Mouse (Mus musculus) hindbrain, embryonic 11.5 days (tissue): ENCODE data around the gene Gm5148. TPM values are rescaled to one million over a fixed set of nuclear protein-coding genes. Genes with fewer than 3 reads are reported as not detected.

Source experiments
- ATAC-seq: fragments of 200-750 bp; cut with Nextera tagmentation; 2 replicates; pipeline ENCODE4 v1.8.0; 2017; ENCODE audit warnings: mild to moderate bottlenecking, moderate TSS enrichment, moderate library complexity; ENCODE audit not compliant: low FRiP score
- DNase-seq: peaks from one replicate; pipeline ENCODE4 v3.0.0-alpha.2; 2015; ENCODE audit warnings: low spot score
- H3K27ac ChIP-seq: fragments of 300-500 bp; sonication (generic); 2 replicates; pipeline ENCODE4 v1.5.1; 2014; ENCODE audit warnings: mild to moderate bottlenecking, low read depth, low read length
- H3K27me3 ChIP-seq: fragments of 300-500 bp; sonication (generic); 2 replicates; pipeline ENCODE4 v1.6.1; 2014; ENCODE audit warnings: mild to moderate bottlenecking, low read length, moderate library complexity, mixed read lengths; ENCODE audit not compliant: control insufficient read depth, insufficient read depth
- H3K36me3 ChIP-seq: fragments of 300-500 bp; sonication (generic); 2 replicates; pipeline ENCODE4 v1.6.1; 2014; ENCODE audit warnings: mild to moderate bottlenecking, low read length, moderate library complexity, mixed read lengths; ENCODE audit not compliant: control insufficient read depth, insufficient read depth
- H3K4me1 ChIP-seq: fragments of 300-500 bp; sonication (generic); replicated peaks from 2 replicates; pipeline ENCODE4 v1.6.1; 2014; ENCODE audit warnings: low read length, mixed read lengths; ENCODE audit not compliant: control insufficient read depth, insufficient read depth
- H3K4me2 ChIP-seq: fragments of 300-500 bp; sonication (generic); replicated peaks from 2 replicates; pipeline ENCODE4 v1.6.1; 2014; ENCODE audit warnings: mild to moderate bottlenecking, low read depth, low read length
- H3K4me3 ChIP-seq: fragments of 300-500 bp; sonication (generic); 2 replicates; pipeline ENCODE4 v1.5.1; 2014; ENCODE audit warnings: low read depth, low read length
- H3K9ac ChIP-seq: fragments of 300-500 bp; sonication (generic); 2 replicates; pipeline ENCODE4 v1.6.1; 2014; ENCODE audit warnings: low read depth, low read length
- H3K9me3 ChIP-seq: fragments of 300-500 bp; sonication (generic); 2 replicates; pipeline ENCODE4 v1.6.1; 2016; ENCODE audit warnings: low read length; ENCODE audit not compliant: control insufficient read depth
- WGBS: fragments of 180-500 bp; shearing (Covaris S2); extraction: QIAGEN DNeasy Blood & Tissue Kit; methylation state at CpG from one replicate; pipeline ENCODE4 v1.1.7; 2014; 5-methylcytosine and 5-hydroxymethylcytosine counted together
- polyA plus RNA-seq: library from polyadenylated mRNA; unstranded; fragments of >200 nt; fragmentation: Nextera tagmentation; extraction: Ambion mirVana; gene quantifications from 2 replicates; pipeline ENCODE4 v1.2.1, GENCODE M21; 2014

The Gm5148 gene
- polyA plus RNA-seq, 1 experiment from 2014 or later = 2.9 TPM

DNA sequence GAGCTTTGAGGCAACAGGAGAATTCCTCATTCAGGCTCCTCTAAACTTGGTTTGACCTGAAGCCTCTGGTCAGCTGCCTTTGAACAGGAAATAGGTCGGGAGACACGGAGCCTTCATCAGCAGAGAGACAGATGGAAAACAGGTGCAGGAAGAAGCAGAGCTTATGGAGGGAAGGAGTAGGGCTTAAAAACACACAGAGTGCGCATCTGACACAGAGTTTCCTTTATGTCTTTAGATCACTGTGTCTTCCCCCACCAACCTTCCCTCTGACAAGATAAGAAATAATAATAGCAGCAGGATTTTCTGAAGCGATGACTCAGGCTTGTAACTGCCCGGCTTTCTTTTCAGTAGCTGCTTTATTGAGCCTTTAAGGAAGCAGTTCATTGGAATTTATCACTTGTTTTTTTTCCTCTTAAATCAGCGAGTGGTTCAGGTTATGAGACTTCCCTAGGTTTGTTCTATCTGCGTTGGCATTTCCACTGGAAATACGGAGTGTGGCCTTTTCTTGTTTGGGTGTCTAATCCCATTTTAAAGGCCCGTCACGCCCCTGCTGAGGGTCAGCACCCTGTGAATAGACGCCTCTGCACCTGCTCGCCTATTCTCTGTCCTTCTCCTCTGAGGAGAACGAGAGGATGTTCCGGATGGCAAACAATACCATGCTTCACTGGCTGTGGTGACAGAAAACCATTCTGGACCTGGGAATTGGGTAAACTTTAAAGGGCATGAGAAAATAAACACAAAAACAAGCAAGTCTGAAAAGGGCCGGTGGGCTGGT, 51.8 kb downstream of the Gm5148 start:
- H3K4me2 ChIP-seq = no peak overlapping the region
- peak; percentile 58 for DNase-seq
- 12% methylated on average over 15 of the region's 15 CpGs for WGBS
- peaks cover 10% of the 10 kb centered on the region for H3K4me1 ChIP-seq
- no peak overlapping the region for H3K4me3 ChIP-seq
- no peak overlapping the region for H3K27ac ChIP-seq
- peak; percentile 67 for ATAC-seq
- no peaks in the 10 kb centered on the region; the same call in none of the 2 replicates for H3K9me3 ChIP-seq
- H3K36me3 ChIP-seq = no peaks in the 10 kb centered on the region
- H3K27me3 ChIP-seq = peaks cover 20% of the 10 kb centered on the region
- H3K9ac ChIP-seq = no peak overlapping the region

DNA sequence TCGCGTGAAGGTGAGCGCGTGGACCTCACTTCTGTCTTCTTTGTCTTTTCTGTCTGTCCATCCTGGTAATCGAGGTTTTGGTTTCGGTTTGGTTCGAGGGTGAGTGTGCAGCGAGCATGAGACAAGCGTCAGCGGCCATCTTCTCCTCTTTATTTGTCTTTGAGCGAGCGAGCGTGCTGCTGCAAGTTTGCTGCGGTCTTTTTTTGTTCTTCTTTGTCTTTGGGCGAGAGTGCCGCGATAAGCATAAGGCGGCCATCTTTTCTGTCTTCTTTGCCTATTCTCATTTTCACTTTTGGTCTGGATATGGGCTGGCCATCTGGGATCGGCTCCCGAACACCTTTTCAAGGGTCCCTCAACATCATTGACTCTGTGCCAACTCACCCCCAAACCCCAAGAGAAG, 55.2 kb downstream of the Gm5148 start:
- DNase-seq = no peak
- no peak for ATAC-seq
- no peak overlapping the region for H3K9ac ChIP-seq
- H3K4me3 ChIP-seq = no peak overlapping the region
- H3K9me3 ChIP-seq = no peaks in the 10 kb centered on the region; the same call in none of the 2 replicates
- no peak overlapping the region for H3K27ac ChIP-seq
- H3K4me1 ChIP-seq = peaks cover 10% of the 10 kb centered on the region
- H3K4me2 ChIP-seq = no peak overlapping the region
- 97% methylated on average over 20 of the region's 20 CpGs for WGBS
- peaks cover 20% of the 10 kb centered on the region for H3K27me3 ChIP-seq
- H3K36me3 ChIP-seq = no peaks in the 10 kb centered on the region

DNA sequence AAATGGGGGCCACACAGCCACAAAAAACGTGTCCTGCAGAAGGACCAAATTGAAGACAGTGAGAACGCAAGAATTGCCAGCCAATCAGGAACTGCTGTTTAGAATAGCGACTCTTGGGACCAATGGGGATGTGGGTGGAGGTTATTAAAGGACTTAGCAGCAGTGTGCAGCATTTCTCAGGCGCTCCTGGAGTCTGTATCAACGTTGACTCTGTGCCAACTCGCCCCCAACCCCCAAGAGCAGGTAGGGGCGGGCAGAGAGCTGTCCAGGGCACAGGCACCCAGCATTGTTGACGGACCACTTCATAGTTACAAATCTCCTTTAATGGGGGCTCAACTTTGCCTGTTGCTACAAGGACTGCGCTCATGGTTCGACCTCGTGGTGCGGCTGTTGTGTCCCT, 55.6 kb downstream of the Gm5148 start:
- H3K4me1 ChIP-seq = peaks cover 6% of the 10 kb centered on the region
- no peak overlapping the region for H3K27ac ChIP-seq
- no peak for ATAC-seq
- H3K36me3 ChIP-seq = no peaks in the 10 kb centered on the region
- no peaks in the 10 kb centered on the region; the same call in none of the 2 replicates for H3K9me3 ChIP-seq
- peaks cover 20% of the 10 kb centered on the region for H3K27me3 ChIP-seq
- H3K4me2 ChIP-seq = no peak overlapping the region
- DNase-seq = no peak
- 87% methylated on average over 12 of the region's 12 CpGs for WGBS
- H3K4me3 ChIP-seq = no peak overlapping the region
- H3K9ac ChIP-seq = no peak overlapping the region

DNA sequence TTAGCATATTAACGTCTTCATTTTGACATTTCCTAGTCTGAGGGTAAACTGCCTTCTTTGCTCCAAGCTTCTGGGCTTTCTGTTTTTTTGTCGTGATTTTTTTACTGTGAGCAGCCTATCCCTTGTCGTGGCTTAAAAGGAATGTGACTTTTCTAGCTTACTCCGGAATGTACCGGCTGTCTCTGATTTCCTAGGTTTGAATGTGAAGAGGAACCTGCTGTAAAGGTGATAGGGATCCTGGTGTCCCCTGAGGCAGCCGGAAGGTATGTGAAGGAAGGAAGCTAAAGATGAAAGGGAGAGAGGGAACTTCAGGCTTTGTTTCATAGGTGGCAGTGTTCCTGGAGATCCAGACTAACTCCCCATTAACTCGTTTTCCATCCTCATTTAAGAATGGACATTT, 56.6 kb downstream of the Gm5148 start:
- Histone ChIP-seq H3K9me3 (no peaks in the 10 kb centered on the region; the same call in none of the 2 replicates), H3K4me2 (no peak overlapping the region), H3K36me3 (no peaks in the 10 kb centered on the region), H3K4me1 (peaks cover 1% of the 10 kb centered on the region; the same call in 1 of the 2 replicates), H3K27ac (no peak overlapping the region), H3K4me3 (no peak overlapping the region), H3K27me3 (peaks cover 20% of the 10 kb centered on the region), H3K9ac (no peak overlapping the region)
- no peak for DNase-seq
- WGBS = 37% methylated on average over 7 of the region's 7 CpGs
- ATAC-seq = no peak

DNA sequence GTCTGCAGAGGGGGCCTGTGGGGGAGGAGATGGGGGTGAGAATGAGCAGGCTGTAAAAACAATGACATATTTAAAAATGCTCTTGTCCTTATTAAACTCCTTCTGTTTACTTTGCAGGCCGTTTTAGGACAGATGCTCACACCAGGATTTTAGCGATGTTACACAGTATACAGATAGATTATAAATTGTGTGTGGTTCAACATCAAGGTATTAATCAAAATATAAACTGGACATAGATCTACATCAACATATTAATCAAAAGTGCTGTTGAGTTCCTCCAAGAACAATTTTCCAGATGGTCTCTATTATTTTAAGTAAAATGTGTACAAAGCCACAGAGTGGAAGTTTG, 57.2 kb downstream of the Gm5148 start:
- Histone ChIP-seq H3K4me1 (no peaks in the 10 kb centered on the region), H3K9me3 (no peaks in the 10 kb centered on the region; the same call in none of the 2 replicates), H3K36me3 (no peaks in the 10 kb centered on the region), H3K27ac (no peak overlapping the region), H3K27me3 (peaks cover 22% of the 10 kb centered on the region), H3K4me3 (no peak overlapping the region), H3K4me2 (no peak overlapping the region), H3K9ac (no peak overlapping the region)
- 16% methylated on average over 2 of the region's 2 CpGs for WGBS
- ATAC-seq (no peak; the same call in 1 of the 2 replicates), DNase-seq (no peak)

DNA sequence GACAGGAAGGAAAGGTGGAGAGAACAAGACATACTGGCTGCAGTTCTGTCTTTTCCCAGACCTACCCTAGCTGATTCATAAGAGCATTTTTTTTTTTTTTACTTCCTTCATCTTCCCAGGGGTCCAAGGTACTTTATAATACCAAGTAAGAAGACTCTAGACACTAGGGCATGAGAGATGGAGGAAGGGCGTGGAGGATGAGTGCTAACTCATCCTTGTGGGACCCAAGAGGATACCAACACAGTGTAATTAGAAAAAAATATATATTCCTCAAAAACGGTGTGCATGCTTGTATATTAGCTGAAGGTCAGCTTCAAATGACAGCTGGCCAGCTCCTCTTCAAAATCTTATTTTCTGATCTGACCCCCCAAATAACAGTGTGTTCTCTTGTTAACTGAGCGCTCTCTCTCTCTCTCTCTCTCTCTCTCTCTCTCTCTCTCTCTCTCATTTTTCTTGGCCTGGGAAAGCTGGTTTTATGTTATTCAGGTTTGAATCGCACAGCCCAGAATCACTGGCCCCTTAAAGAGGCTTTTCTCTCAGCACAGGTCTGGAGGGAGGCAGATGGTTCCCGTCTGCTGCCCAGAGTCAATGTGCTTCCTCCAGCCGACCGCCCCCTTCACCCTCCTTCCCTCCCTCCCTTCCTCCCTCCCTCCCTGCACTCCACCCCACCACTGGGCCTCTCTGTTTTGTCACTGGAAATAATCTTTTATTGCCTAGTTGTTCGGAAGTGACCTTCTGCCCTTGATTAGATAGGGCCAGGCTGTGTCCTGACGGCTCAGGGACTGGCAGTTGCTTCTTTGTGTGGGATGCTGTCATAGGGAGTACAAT, 57.8 kb downstream of the Gm5148 start:
- Histone ChIP-seq H3K4me2 (no peak overlapping the region), H3K9me3 (no peaks in the 10 kb centered on the region; the same call in none of the 2 replicates), H3K9ac (no peak overlapping the region), H3K4me3 (no peak overlapping the region), H3K36me3 (no peaks in the 10 kb centered on the region), H3K27me3 (peaks cover 20% of the 10 kb centered on the region; the same call in 1 of the 2 replicates), H3K4me1 (no peaks in the 10 kb centered on the region), H3K27ac (no peak overlapping the region)
- peak; percentile 80 for DNase-seq
- peak; percentile 96 for ATAC-seq
- 13% methylated on average over 9 of the region's 9 CpGs for WGBS

Other genes with a start within 250 kb of the Gm5148 start
- 5.8 and 8.0 TPM in 2 replicates for gene Spry1, start 84.5 kb downstream of the Gm5148 start, polyA plus RNA-seq